Mouse (Mus musculus) gastrocnemius, postnatal 4 days (tissue): ENCODE results near the gene Igfbp7. TPM values are rescaled to one million over a fixed set of nuclear protein-coding genes. Genes with fewer than 3 reads are reported as not detected.

Source experiments
- DNase-seq, 2 experiments: peaks; one replicate each; pipeline ENCODE4 v3.0.0; 2021 to 2022; ENCODE audit warnings: low spot score in 2 of 2, mixed read lengths in 2 of 2
- total RNA-seq, 2 experiments: library from RNA; stranded (reverse); gene quantifications; 2 replicates each; pipeline ENCODE4 v1.2.3; 2021

Igfbp7 gene
- total RNA-seq, 2 experiments from 2014 or later = 295 to 321 TPM

- peak in 1 of 2 experiments; percentile 14 for DNase-seq
Observed at GRCm38 (mm10) chr5:77355307-77356265, 52.3 kb downstream of the Igfbp7 start.

- DNase-seq = peak; percentile 71 to 83
Observed at GRCm38 (mm10) chr5:77354361-77354787, 53.5 kb downstream of the Igfbp7 start.

GRCm38 (mm10) chr5:77351691-77352090, 56.1 kb downstream of the Igfbp7 start:
- no peak for DNase-seq

GRCm38 (mm10) chr5:77349971-77350658, 57.7 kb downstream of the Igfbp7 start:
- no peak for DNase-seq

- no peak for DNase-seq
Observed at GRCm38 (mm10) chr5:77348901-77349300, 58.9 kb downstream of the Igfbp7 start.

- DNase-seq = no peak
Observed at GRCm38 (mm10) chr5:77340033-77340432, 67.8 kb downstream of the Igfbp7 start.

GRCm38 (mm10) chr5:77330154-77330553, 77.7 kb downstream of the Igfbp7 start:
- DNase-seq = no peak

- no peak for DNase-seq
Observed at GRCm38 (mm10) chr5:77324936-77325335, 82.9 kb downstream of the Igfbp7 start.

- no peak for DNase-seq
Observed at GRCm38 (mm10) chr5:77314986-77315385, 92.9 kb downstream of the Igfbp7 start.

- DNase-seq = no peak
Observed at GRCm38 (mm10) chr5:77314206-77314605, 93.6 kb downstream of the Igfbp7 start.

GRCm38 (mm10) chr5:77309924-77310772, 97.7 kb downstream of the Igfbp7 start, which contains the start of the genes Noa1 and Polr2b:
Gene Noa1, minus strand, starts transcription at chr5:77310084.
Gene Polr2b, plus strand, starts transcription at chr5:77310147.
- DNase-seq = peak; percentile 98 to 99

- peak; percentile 10 to 24 for DNase-seq
Observed at GRCm38 (mm10) chr5:77309051-77309906, 98.6 kb downstream of the Igfbp7 start.

GRCm38 (mm10) chr5:77307821-77308553, 99.9 kb downstream of the Igfbp7 start:
- no peak for DNase-seq

- DNase-seq = no peak
Observed at GRCm38 (mm10) chr5:77301296-77301903, 106.4 kb downstream of the Igfbp7 start.

- DNase-seq = no peak
Observed at GRCm38 (mm10) chr5:77299486-77299885, 108.4 kb downstream of the Igfbp7 start.
